Mouse (Mus musculus) adipocyte (in vitro differentiated cells): ENCODE results near the gene Cyp3a11.
"Not testable (repeated sequence)": the region's sequence is repeated elsewhere in the genome, so short reads cannot be mapped to it uniquely, and the experiment has no call there.

Experiments
- DNase-seq: peaks from one replicate; pipeline ENCODE4 v3.0.0-alpha.2; 2016; ENCODE audit warnings: low spot score

Gene Cyp3a11

DNA sequence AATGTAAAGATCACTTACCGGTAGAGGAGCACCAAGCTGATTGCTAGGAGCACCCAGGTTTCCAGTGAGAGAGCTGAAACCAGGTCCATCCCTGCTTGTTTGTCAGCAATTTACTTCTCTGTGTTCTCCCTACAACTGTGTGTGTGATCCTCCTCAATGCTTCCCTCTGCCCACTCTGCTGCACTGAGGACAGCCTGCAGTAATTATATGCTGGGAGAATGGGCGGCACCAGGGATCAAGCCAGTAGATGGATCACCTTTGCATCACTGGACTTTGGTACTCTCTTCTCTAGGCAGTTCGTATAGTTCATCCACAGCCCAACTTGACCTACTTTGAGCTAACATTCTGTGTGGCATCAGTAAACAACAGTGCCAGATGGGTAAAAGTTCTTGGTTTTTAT, at the start of gene Cyp3a11:
Cyp3a11 (minus strand) TSS at position 277 of the 400 bp plus-strand sequence.
- no peak for DNase-seq

DNA sequence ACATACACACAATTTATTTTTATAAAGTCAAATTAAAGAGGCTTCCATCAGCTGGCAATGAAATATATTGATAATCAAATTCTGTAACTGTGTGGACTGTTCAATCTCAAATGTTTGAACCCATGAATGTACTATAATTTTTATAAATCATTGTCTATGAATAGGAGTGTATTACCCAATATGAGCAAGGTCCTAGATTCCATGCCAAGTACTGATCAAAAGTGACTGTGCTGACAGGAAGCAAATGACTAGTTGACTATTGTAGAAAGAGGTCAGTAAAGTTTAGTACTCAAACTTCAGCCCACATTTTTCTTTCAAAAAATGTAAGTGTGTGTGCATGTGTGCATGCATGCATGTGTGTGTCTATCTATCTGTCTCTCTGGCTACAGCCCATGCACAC, 33.1 kb upstream of the Cyp3a11 start:
- DNase-seq = no peak

DNA sequence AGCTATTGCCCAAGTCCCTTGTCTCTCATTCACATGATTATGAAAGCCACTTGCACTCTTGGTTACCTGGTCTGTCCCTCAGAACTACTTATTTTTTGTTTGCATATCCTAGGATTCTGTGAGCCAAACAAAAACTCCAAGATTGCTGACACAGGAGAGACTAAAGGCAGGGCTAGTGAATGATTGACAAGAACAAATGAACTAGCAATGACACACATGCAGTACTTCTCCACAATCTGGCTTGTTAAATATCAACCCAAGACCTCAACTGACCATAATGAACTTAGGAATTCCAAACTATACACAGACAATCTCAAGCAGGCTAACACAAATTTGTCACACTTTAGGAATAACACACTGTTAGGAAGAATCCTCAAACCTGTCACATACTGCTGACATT, 32.0 kb upstream of the Cyp3a11 start:
- no peak for DNase-seq

DNA sequence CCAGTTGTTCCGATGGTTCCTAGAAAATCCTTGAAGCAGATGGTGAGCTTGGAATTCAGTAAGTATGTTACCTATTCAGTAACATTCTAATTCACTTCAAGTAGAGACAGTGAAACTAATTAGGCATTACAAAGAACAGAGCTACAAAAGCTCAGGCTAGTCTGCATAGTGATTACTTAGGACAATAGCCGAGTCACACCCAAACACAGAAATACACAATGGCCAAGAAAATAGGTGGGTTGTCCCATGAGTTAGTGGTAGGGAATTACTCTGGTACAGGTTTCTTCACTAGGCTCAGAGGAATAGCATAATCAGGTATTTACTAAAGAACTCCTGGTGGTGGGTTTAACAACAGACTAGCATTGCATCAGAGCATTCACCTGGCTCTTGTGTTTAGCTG, 27.2 kb upstream of the Cyp3a11 start:
- not testable (repeated sequence) for DNase-seq

DNA sequence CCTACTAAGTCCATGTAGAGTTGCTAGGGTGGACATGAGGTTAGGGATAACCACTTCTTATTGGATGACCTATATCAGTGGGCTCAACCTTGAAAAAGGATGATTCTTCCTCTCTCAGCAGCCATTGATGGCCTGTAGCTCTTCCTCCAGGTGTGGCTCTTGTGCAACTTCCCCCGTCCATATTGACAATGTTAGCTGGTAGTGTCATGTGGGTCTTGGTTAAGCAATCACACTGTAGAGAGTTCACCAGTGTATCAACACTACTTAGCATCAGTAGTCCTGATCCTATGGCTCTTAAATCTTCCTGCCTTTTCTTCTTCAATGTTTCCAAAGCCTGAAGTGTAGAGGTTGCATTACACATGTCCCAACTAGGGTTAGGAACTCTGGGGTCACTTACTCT, 24.8 kb upstream of the Cyp3a11 start:
- no peak for DNase-seq

DNA sequence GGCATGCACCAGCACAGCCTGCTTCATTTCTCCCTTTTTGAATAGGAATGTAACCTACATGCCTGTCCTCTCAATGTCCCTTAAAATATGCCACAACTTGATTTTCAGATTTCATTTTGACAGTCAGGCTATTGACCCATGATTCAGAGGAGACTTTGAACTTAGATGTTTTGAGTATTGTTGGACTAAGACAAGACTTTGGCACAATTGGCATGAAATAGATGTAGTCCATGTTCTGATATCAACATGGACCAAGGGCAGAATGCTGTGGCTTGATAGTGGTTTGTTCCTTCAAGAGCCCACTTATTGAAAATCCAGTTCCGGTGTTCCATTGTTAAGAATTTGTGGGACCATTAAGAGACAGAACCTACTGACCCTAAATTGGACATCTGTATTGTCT, 23.6 kb upstream of the Cyp3a11 start:
- DNase-seq = no peak

DNA sequence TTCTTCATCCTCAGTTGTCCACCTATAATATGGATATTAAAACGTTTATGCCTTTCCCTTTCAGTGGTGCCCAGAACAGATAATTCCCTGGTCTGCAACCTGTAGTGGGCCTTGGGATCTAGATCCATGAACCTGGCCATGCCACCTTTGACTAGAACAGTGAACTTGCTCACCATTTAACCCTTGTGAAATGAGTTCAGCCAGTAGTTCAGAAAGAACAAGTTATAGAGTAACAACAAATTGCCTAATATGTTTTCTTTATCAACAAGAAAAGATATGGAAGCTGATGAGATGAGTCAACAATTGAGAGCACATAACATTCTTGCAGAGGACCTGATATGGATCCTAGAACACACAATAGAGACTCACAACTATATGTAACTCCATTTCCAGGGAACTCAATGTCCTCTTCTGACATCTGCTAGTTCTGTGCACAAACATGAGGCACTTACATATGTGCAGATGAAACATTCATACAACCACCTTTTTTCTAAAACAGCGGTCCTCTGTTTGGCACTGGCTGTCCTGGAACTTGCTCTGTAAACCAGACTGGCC, 20.7 kb upstream of the Cyp3a11 start:
- DNase-seq = no peak

DNA sequence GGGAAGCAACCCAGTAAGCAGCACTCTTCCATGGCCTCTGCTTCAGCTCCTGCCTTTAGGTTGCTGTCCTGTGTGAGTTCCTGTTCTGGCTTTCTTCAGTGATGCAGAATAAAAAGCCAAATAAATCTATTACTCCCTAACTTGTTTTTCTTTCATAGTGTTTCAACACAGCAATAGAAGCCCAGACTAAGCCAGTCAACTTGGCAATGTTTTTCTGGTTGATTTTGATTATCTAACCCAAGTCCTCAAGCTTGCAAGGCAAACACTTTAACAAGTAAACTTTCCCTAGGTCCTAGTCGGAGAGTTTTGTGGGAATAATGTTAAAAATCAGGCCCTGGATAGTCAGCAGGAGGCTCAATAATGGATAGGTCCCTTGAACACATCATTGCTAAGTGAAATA, 17.5 kb upstream of the Cyp3a11 start:
- no peak for DNase-seq

DNA sequence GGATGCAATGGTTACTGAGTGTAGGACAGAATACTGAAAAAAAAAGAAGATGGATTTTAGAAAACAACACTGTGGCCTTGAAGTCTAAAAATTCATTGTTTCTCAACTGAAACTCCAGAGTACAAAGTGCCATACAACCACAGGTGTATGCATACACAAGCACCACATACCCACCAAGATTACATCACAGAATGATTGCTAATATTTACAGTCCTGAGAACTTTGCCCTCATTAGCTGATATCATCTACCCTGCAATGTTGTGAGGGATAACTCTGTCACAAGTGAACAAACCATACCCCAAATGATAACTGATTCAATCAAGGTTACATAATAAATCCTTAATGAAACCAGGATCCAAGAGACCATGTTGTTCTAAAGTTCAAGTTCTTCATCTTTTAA, 1.4 kb upstream of the Cyp3a11 start:
- no peak for DNase-seq

DNA sequence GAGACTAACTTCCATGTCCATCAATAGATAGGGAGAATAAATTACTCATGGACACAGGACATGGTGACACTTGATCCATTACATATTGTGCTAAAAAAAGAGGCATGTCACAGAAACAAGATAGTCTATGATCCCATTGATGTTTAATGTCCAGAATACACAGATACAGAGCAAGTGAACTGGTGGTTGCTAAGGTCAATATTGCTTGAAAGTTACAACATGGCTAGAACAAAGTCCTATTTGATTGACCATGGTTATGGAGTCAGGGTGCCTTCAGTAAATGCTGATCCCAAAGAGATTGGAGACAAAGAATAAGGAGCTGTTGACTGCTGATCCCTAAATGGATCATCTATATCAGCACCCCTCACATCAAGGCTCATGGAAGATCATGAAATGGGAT, 12.3 kb downstream of the Cyp3a11 start:
- not testable (repeated sequence) for DNase-seq

DNA sequence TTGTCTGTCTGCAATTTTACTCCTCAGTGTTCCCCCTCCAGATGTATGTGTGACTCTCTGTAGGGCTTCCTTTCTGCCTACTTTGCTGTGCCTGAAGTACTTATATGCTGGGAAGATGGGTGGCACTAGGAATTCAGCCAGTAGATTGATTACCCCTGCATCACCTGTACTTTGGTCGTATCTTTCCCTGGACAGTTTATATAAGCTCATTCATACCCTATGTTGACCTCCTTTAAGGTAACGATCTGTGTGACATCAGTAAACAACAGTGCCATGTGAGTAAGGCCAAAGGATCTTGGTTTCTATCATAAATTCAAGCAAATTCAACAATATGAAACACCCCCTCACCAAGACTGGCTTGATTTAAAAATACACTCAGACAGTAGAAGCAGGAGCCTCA, 74.0 kb downstream of the Cyp3a11 start, which contains the start of gene Cyp3a44:
Cyp3a44 (minus strand) TSS at position 79 of the 400 bp plus-strand sequence.
- DNase-seq = not testable (repeated sequence)
